Mouse (Mus musculus): ENCODE measurements around the gene Fyb. TPM values are rescaled to one million over a fixed set of nuclear protein-coding genes. Genes with fewer than 3 reads are reported as not detected.
"Not testable (repeated sequence)": the region's sequence is repeated elsewhere in the genome, so short reads cannot be mapped to it uniquely, and the experiment has no call there.

Gene Fyb
- total RNA-seq, 2 experiments from 2014 or later: 34.7 to 43.9 TPM

- no peak for DNase-seq
Observed at GRCm38 (mm10) chr15:6562161-6562560, 39.5 kb downstream of the Fyb start.

- DNase-seq: no peak
Observed at GRCm38 (mm10) chr15:6562629-6563028, 40.0 kb downstream of the Fyb start.

- peak; percentile 83 for DNase-seq
Observed at GRCm38 (mm10) chr15:6564977-6565421, 42.3 kb downstream of the Fyb start.

- no peak for DNase-seq
Observed at GRCm38 (mm10) chr15:6565873-6566272, 43.2 kb downstream of the Fyb start.

- DNase-seq: no peak
Observed at GRCm38 (mm10) chr15:6567993-6568392, 45.3 kb downstream of the Fyb start.

- peak; percentile 9 for DNase-seq
Observed at GRCm38 (mm10) chr15:6568605-6569004, 46.0 kb downstream of the Fyb start.

GRCm38 (mm10) chr15:6569074-6569473 is 46.4 kb downstream of the Fyb start:
- DNase-seq: no peak

- DNase-seq: no peak
Observed at GRCm38 (mm10) chr15:6570164-6570861, 47.7 kb downstream of the Fyb start.

- DNase-seq: peak; percentile 77
Observed at GRCm38 (mm10) chr15:6570876-6571275, 48.2 kb downstream of the Fyb start.

GRCm38 (mm10) chr15:6574283-6574960 is 51.8 kb downstream of the Fyb start:
- peak; percentile 19 for DNase-seq

- DNase-seq: peak; percentile 32
Observed at GRCm38 (mm10) chr15:6577971-6578370, 55.3 kb downstream of the Fyb start.

GRCm38 (mm10) chr15:6578654-6579053 is 56.0 kb downstream of the Fyb start:
- DNase-seq: no peak

GRCm38 (mm10) chr15:6579194-6579768 is 56.6 kb downstream of the Fyb start:
- no peak for DNase-seq

- DNase-seq: peak; percentile 6
Observed at GRCm38 (mm10) chr15:6579769-6580261, 57.2 kb downstream of the Fyb start.

- DNase-seq: no peak
Observed at GRCm38 (mm10) chr15:6584645-6585044, 62.0 kb downstream of the Fyb start.

GRCm38 (mm10) chr15:6586351-6586750 is 63.7 kb downstream of the Fyb start:
- DNase-seq: not testable (repeated sequence)

GRCm38 (mm10) chr15:6587526-6587925 is 64.9 kb downstream of the Fyb start:
- no peak for DNase-seq

GRCm38 (mm10) chr15:6588192-6588591 is 65.5 kb downstream of the Fyb start:
- no peak for DNase-seq

- no peak for DNase-seq
Observed at GRCm38 (mm10) chr15:6590846-6591451, 68.3 kb downstream of the Fyb start.

GRCm38 (mm10) chr15:6591527-6591926 is 68.9 kb downstream of the Fyb start:
- no peak for DNase-seq

- DNase-seq: no peak
Observed at GRCm38 (mm10) chr15:6592561-6593253, 70.1 kb downstream of the Fyb start.

- no peak for DNase-seq
Observed at GRCm38 (mm10) chr15:6593254-6593623, 70.6 kb downstream of the Fyb start.
